Mouse (Mus musculus): Measurements from ENCODE around the gene Dlgap3.

Gene Dlgap3

GRCm38 (mm10) chr4:127168914-127169345 is at the start of gene Dlgap3:
Dlgap3 (plus strand) TSS chr4:127169204.
- peak; percentile 73 to 85 for DNase-seq

DNA sequence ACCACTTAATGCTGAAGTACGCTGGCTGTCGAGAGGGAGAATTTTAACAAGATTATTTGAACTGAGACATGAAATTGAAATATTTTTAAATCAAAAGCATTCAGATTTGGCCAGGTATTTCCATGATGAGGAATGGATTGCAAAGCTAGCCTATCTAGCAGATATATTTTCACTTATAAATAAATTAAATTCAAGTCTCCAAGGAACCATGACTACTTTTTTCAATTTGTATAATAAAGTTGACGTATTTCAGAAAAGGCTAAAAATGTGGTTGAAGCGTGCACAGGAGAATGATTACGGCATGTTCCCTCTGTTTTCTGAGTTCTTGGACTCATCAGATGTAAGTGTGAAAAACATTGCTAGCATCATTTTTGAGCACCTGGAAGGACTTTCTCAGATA is 45.6 kb upstream of the Dlgap3 start, which contains the start of gene Tmem35b:
TSS of gene Tmem35b (plus strand) at position 301 of the 400 bp plus-strand sequence.
- DNase-seq: no peak

- DNase-seq: no peak
These were observed 44.7 kb upstream of the Dlgap3 start for GRCm38 (mm10) chr4:127124331-127124730.

DNA sequence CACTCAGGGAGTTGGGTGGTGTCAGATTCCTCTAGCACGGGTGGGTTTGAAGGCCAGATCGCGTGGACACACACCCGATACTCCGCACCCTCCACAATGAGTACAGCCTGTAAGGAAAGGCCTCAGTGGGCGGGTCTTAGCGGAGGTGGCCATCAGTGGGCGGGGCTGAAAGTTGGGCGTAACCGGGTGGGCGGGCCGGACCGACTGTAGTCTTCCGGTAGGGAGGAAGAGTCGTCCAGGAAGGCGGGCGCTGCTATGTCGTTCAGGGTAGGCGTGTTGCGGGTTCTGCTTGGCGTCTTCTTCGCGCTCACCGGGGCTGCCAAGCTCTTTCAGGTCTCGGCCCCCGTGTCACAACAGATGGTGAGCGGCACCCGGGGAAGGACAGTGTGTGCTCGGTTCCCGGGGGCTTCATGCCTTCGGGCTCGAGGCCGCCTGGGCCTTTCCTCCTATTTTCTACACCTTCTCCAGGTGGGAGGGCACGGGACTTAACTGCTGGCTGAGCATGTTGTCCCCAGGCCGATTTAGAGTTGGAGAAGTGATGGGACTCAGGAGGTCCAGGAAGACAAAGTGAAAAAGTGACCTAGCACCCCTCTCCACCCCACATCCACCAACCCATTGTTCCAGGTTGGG is 43.1 kb upstream of the Dlgap3 start:
- peak; percentile 79 to 83 for DNase-seq

DNA sequence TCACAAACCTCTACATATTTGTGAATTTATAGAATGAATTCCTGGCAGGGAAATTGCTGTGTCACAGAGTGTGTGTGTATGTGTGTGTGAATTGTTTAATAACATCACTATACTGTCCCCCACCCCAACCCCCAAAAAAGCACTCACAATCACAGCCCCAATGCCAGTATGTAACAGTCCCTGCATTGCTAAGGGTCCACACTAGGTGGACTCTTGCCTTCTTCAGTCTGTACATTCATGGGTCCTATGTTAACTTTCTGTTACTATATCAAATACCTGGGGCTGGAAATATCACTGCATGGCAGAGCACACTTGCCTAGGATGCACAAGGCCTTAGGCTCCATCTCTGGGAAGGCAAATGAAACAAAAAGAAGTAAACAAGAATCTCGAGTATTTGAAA is 34.3 kb upstream of the Dlgap3 start:
- no peak for DNase-seq

- DNase-seq: no peak
These were observed 31.4 kb upstream of the Dlgap3 start for GRCm38 (mm10) chr4:127137591-127137990.

DNA sequence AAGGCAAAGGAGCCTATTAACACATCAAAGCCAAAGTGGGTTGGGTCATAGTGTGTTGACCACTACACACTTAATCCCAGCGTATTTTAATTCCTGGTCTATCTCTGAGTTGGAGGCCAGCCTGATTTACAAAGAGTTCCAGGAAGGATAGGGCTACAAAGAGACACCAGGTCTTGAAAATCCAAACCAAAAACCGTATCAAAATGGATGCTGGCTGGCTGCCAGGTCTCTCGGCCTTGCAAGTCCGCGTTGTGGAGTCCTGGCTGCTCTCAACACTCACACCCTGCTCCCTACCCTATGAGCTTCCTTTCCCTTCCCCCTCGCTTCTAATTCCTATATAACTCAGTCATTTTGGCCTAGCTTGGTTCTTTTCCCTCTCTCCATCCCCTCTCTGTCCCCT is 30.5 kb upstream of the Dlgap3 start:
- peak; percentile 48 to 76 for DNase-seq

- DNase-seq: no peak
These were observed 19.0 kb upstream of the Dlgap3 start for GRCm38 (mm10) chr4:127150031-127150430.

DNA sequence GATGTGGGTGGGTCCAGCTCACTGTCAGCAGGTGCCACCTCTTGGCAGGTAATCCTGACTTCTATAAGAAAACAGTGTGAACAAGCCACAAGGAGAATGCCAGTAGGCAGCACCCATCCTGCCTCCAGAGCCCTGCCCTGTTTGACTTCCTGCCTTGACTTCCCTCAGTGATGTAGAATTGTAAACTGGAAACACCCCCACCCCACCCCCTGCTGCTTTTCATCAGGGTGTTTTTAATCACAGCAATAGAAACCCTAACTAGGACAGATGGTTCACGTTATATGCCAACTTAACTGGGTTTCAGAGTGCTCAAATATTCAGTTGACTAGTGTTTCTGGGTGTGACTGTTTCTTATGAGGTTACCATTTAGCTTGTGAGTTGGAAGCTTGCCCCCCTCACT is 15.7 kb upstream of the Dlgap3 start:
- DNase-seq: no peak

GRCm38 (mm10) chr4:127155757-127156156 is 13.2 kb upstream of the Dlgap3 start:
- DNase-seq: no peak

DNA sequence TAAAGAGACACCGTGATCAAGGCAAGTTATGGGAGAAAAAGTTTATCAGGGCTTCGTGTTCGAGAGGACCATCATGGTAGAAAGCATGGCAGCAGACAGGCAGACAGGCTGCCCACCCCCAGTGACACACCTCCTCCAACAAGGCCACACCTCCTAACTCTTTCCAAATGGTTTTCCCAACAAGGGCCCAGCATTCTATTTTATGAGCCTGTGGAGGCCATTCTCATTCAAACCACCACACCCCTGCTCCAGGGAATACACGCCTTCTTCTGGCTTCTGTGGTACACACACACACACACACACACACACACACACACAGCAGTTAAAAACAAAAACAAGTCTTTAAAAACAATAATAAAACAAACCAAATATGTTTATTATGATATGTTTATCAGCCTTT is 11.3 kb upstream of the Dlgap3 start:
- DNase-seq: no peak

DNA sequence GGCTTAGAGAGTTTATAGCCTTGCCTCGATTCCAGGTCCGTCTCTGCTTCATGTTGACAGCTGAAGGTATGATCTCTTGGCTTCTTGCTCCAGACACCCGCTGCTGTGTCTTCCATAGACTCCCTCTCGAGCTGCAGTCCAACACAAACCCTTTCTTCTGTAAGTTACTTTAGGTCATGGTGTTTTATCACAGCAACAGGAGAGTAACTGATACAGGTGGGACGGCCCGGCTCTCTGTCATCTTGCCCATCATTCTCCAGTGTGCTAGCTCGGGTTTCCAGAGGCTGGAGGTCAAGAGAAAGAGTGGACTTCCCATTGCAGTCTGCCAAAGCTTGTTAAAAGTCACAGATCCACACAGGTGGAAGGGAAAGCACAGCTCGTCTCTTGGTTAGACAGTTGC is 5.1 kb upstream of the Dlgap3 start:
- no peak for DNase-seq

GRCm38 (mm10) chr4:127167096-127167495 is 1.9 kb upstream of the Dlgap3 start:
- DNase-seq: no peak

GRCm38 (mm10) chr4:127167731-127168130 is 1.3 kb upstream of the Dlgap3 start:
- peak; percentile 28 to 45 for DNase-seq

DNA sequence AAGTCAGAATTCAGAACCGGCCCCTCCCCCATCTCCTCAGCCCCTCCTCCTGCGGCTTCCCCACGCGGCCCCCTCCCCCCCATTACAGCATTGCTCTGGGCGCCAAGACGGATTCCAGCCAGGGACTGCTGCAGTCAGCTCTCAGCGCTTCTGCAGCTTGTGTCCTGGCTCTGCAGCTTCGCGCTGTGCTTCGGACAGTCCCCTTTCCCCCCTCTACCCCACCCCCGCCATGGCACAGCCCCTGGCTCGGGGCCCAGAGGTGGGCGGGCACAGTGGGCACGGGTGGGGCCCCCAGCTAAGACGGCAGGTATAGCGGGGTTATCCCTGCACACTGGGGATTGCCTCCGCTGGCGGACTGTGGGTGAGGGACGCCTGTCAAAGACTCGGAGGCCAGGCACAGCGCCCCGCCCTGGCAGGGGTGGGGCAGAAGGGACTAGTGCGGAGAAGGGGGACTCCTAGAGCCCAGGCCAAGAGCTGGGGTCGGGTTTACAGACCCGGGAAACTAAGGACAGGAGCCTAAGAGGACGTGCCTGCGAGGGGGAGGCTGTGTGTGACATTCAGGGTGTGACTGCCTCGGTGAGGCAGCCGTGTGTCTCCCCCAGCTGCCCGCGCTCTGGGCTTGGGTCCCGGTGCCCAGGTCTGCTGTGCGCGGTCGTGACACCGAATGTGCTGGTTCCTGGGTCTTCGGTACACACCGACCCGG is 642 bp upstream of the Dlgap3 start:
- DNase-seq: peak; percentile 86 to 90

- peak; percentile 61 to 62 for DNase-seq
These were observed 580 bp downstream of the Dlgap3 start for GRCm38 (mm10) chr4:127169346-127170221.

- DNase-seq: peak; percentile 85 to 87
These were observed 1.9 kb downstream of the Dlgap3 start for GRCm38 (mm10) chr4:127170866-127171265.

GRCm38 (mm10) chr4:127171341-127171905 is 2.4 kb downstream of the Dlgap3 start:
- peak; percentile 48 to 53 for DNase-seq

DNA sequence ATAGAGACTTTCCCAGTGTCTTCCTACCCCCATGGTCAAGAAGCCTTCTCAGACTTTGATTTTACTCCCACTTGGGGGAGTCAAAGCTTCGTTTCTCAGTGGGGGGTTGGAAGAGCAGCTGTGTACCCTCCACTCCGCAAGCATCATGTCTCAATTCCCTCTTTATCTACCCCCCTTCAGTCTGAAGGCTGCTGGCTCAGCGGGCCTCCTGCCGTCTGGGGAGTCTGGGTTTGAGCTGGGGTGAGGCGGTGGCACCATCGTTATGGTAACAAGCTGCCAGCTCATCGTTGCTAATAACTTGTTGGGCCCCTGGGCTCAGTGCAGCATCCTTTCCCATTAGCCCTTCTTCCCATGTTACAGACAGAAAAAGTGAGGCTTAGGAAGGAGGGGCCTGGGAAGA is 3.1 kb downstream of the Dlgap3 start:
- DNase-seq: no peak

DNA sequence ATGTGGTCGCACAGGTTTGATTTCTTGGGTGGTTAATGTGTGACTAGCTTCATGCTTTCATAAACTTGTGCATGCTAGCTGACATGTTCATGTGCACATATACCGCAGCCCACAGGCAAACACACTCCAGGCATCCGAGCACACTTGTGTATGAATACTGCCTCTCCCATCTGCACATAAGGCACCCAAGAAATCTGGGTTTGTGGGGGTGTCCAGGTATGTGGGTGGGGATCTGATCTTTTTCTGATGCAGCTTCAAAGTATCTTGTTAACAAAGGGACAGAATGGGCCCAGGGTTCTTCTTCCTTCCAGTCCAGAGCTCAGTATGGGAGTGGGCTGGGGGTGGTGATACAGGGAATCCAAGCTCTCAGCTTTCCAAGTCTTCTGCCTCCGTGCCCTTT is 3.6 kb downstream of the Dlgap3 start:
- peak in 1 of 2 experiments; percentile 18 for DNase-seq

- peak; percentile 42 to 50 for DNase-seq
These were observed 4.5 kb downstream of the Dlgap3 start for GRCm38 (mm10) chr4:127173461-127173860.

GRCm38 (mm10) chr4:127174075-127174899 is 5.3 kb downstream of the Dlgap3 start:
- DNase-seq: peak; percentile 4 to 17

Measured in cerebellum, postnatal 14 days (tissue).